Comparison of ENCODE assay signal across 10 mouse cellular contexts in the genomic region with DNA sequence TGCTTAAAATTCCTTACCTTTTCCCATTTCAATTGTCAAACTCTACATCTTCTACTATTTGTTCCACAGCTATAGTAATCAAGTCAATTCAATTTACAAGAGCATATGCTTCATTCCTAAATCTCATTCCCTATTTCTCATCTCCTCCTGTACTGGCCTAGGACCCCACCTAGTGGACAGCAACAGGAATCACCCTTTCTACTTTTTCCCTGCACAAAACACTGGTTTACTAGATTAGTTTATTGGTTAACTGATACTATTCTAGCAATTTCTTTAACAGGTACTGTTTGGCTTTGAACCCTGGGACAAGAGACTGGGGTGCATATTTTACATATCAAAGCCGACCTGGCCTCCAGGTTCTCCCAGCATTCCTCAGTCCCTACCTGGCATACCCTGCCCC.
DNase-seq lines count a peak whose midpoint lies in the region; TF ChIP-seq lines count a peak whose summit lies in the region.
"Had no signal": no experiment of that assay in that cellular context is flagged by ENCODE, and none has a peak within 500 bp of the region (broad histone marks: within the 10 kb centered on the region; RNA-seq: fewer than 3 reads in every experiment).

No protein-coding gene starts in this region.

- peak; percentile 65 for TF ChIP-seq CTCF in E14TG2a.4 (conservative IDR thresholded peaks at IDR 0.05; ENCODE audit: low read length)

- H3K4me1 ChIP-seq in E14TG2a.4 (replicated peaks; ENCODE audit: low read depth, low read length): peaks cover 6% of the 10 kb centered on the region
- H3K4me1 ChIP-seq: embryonic facial prominence, embryonic 13.5 days; neural tube, embryonic 13.5 days had no signal

- no peak overlapping the region for H3K4me3 ChIP-seq in E14TG2a.4 (replicated peaks; ENCODE audit: low read length)
- H3K4me3 ChIP-seq: embryonic facial prominence, embryonic 13.5 days; neural tube, embryonic 13.5 days had no signal

- H3K36me3 ChIP-seq in E14TG2a.4 (ENCODE audit: insufficient read depth, low read length): 0 out of 2 replicates have a peak, but pooled peaks cover 2% of the 10 kb centered on the region

- H3K27me3 ChIP-seq in E14TG2a.4 (ENCODE audit: insufficient read depth, low read length): no peaks in the 10 kb centered on the region
- H3K27me3 ChIP-seq: embryonic facial prominence, embryonic 13.5 days; neural tube, embryonic 13.5 days had no signal

- intact Hi-C loops in heart, postnatal 14 days (cut with DNase I): loop anchor here (1.0 to 5.0 kb wide), 2 partner anchors 119 to 231 kb away; no protein-coding TSS in a partner anchor
- intact Hi-C loops in heart, postnatal 25 days (cut with DNase I): loop anchor here (2.0 to 5.0 kb wide), 2 partner anchors 118 to 226 kb away; no protein-coding TSS in a partner anchor
- intact Hi-C loops in gastrocnemius, postnatal 14 days (cut with DNase I; ENCODE audit: low total_unique reads): loop anchor here (5.0 kb wide), 1 partner anchor 116 kb away; no protein-coding TSS in a partner anchor

- DNase-seq in heart, postnatal 14 days: peak; percentile 33 to 61
- no peak for DNase-seq in heart, postnatal 25 days (ENCODE audit: low spot score)
- DNase-seq in 3T3-L1 (ENCODE audit: low read depth, low spot score): peak; percentile 64
- DNase-seq in embryo, embryonic 11.5 days (ENCODE audit: low read depth, low spot score): peak; percentile 5
- no peak for DNase-seq in spleen, adult 12 weeks (ENCODE audit: low spot score)
- DNase-seq in right cerebral cortex, postnatal 36 days (ENCODE audit: low spot score in 2 of 2): no peak
- no peak for DNase-seq in gastrocnemius, postnatal 14 days

- no peaks in the 10 kb centered on the region for H3K9me3 ChIP-seq in E14TG2a.4 (ENCODE audit: low read length)
- H3K9me3 ChIP-seq: embryonic facial prominence, embryonic 13.5 days; neural tube, embryonic 13.5 days had no signal

Comparison
In these comparisons a context has a peak if more than half of its experiments do, and no peak if none do; other contexts are left out.
1. DNase-seq: peak in heart, postnatal 14 days (2 of 2), 3T3-L1 (single experiment) and embryo, embryonic 11.5 days (single experiment); none in heart, postnatal 25 days (single experiment), spleen, adult 12 weeks (single experiment), right cerebral cortex, postnatal 36 days (0 of 2) and gastrocnemius, postnatal 14 days (single experiment).